Mouse (Mus musculus): Measurements from ENCODE around the gene Car5a.

Gene Car5a

GRCm38 (mm10) chr8:121934923-121935322 is 9.8 kb downstream of the Car5a start:
- no peak for DNase-seq (ENCODE audit: low spot score in 2 of 2)

GRCm38 (mm10) chr8:121934506-121934905 is 10.2 kb downstream of the Car5a start:
- DNase-seq (ENCODE audit: low spot score in 2 of 2), result no peak

GRCm38 (mm10) chr8:121932668-121933520 is 11.8 kb downstream of the Car5a start:
- no peak for DNase-seq (ENCODE audit: low spot score in 2 of 2)

GRCm38 (mm10) chr8:121932026-121932667 is 12.6 kb downstream of the Car5a start:
- DNase-seq (ENCODE audit: low spot score in 2 of 2), result no peak

- DNase-seq (ENCODE audit: low spot score in 2 of 2), result no peak
These were observed 13.1 kb downstream of the Car5a start for GRCm38 (mm10) chr8:121931571-121931970.

GRCm38 (mm10) chr8:121930047-121930446 is 14.7 kb downstream of the Car5a start:
- DNase-seq (ENCODE audit: low spot score in 2 of 2), result no peak

GRCm38 (mm10) chr8:121927316-121927715 is 17.4 kb downstream of the Car5a start:
- DNase-seq (ENCODE audit: low spot score in 2 of 2), result peak in 1 of 2 experiments; percentile 56

- no peak for DNase-seq (ENCODE audit: low spot score in 2 of 2)
These were observed 18.4 kb downstream of the Car5a start for GRCm38 (mm10) chr8:121926266-121926665.

- peak in 1 of 2 experiments; percentile 81 for DNase-seq (ENCODE audit: low spot score in 2 of 2)
These were observed 19.1 kb downstream of the Car5a start for GRCm38 (mm10) chr8:121925624-121926023.

- no peak for DNase-seq (ENCODE audit: low spot score in 2 of 2)
These were observed 20.0 kb downstream of the Car5a start for GRCm38 (mm10) chr8:121924681-121925080.

- DNase-seq (ENCODE audit: low spot score in 2 of 2), result no peak
These were observed 22.6 kb downstream of the Car5a start for GRCm38 (mm10) chr8:121922101-121922500.

GRCm38 (mm10) chr8:121921582-121921981 is 23.1 kb downstream of the Car5a start:
- no peak for DNase-seq (ENCODE audit: low spot score in 2 of 2)

GRCm38 (mm10) chr8:121919731-121920130 is 25.0 kb downstream of the Car5a start:
- DNase-seq (ENCODE audit: low spot score in 2 of 2), result no peak

- DNase-seq (ENCODE audit: low spot score in 2 of 2), result no peak
These were observed 25.5 kb downstream of the Car5a start for GRCm38 (mm10) chr8:121919158-121919557.

GRCm38 (mm10) chr8:121913378-121913777 is 31.3 kb downstream of the Car5a start:
- no peak for DNase-seq (ENCODE audit: low spot score in 2 of 2)

GRCm38 (mm10) chr8:121912831-121913230 is 31.9 kb downstream of the Car5a start:
- no peak for DNase-seq (ENCODE audit: low spot score in 2 of 2)

GRCm38 (mm10) chr8:121911987-121912386 is 32.7 kb downstream of the Car5a start:
- no peak for DNase-seq (ENCODE audit: low spot score in 2 of 2)

GRCm38 (mm10) chr8:121911400-121911799 is 33.3 kb downstream of the Car5a start:
- no peak for DNase-seq (ENCODE audit: low spot score in 2 of 2)

GRCm38 (mm10) chr8:121909663-121910062 is 35.0 kb downstream of the Car5a start:
- DNase-seq (ENCODE audit: low spot score in 2 of 2), result peak in 1 of 2 experiments; percentile 85

GRCm38 (mm10) chr8:121909148-121909541 is 35.6 kb downstream of the Car5a start:
- no peak for DNase-seq (ENCODE audit: low spot score in 2 of 2)

- no peak for DNase-seq (ENCODE audit: low spot score in 2 of 2)
These were observed 36.1 kb downstream of the Car5a start for GRCm38 (mm10) chr8:121908378-121909147.

- DNase-seq (ENCODE audit: low spot score in 2 of 2), result peak; percentile 73 to 95
These were observed 37.0 kb downstream of the Car5a start, which contains the start of gene Slc7a5 for GRCm38 (mm10) chr8:121907587-121908248. Gene Slc7a5, minus strand, starts transcription at chr8:121907694.

Data from left cerebral cortex, adult 9 months (tissue).